Mouse (Mus musculus): ENCODE data around the gene Nprl2.

Nprl2 gene

GRCm38 (mm10) chr9:107541474-107542351 is at the start of gene Nprl2, which contains the start of gene Cyb561d2:
Nprl2 (plus strand) TSS chr9:107542226.
Cyb561d2 (minus strand) TSS chr9:107542193.
- DNase-seq (ENCODE audit: low spot score), result peak; percentile 90

GRCm38 (mm10) chr9:107493511-107493910 is 48.5 kb upstream of the Nprl2 start:
- no peak for DNase-seq (ENCODE audit: low spot score)

- DNase-seq (ENCODE audit: low spot score), result no peak
Measured at GRCm38 (mm10) chr9:107494238-107494637, 47.8 kb upstream of the Nprl2 start.

- no peak for DNase-seq (ENCODE audit: low spot score)
Measured at GRCm38 (mm10) chr9:107496359-107496758, 45.7 kb upstream of the Nprl2 start.

GRCm38 (mm10) chr9:107500708-107501286 is 41.2 kb upstream of the Nprl2 start:
- DNase-seq (ENCODE audit: low spot score), result no peak

GRCm38 (mm10) chr9:107502131-107502846 is 39.7 kb upstream of the Nprl2 start:
- no peak for DNase-seq (ENCODE audit: low spot score)

GRCm38 (mm10) chr9:107504662-107505537 is 37.1 kb upstream of the Nprl2 start:
- no peak for DNase-seq (ENCODE audit: low spot score)

- no peak for DNase-seq (ENCODE audit: low spot score)
Measured at GRCm38 (mm10) chr9:107508266-107508665, 33.8 kb upstream of the Nprl2 start.

- DNase-seq (ENCODE audit: low spot score), result no peak
Measured at GRCm38 (mm10) chr9:107510384-107511100, 31.5 kb upstream of the Nprl2 start.

GRCm38 (mm10) chr9:107511436-107511835 is 30.6 kb upstream of the Nprl2 start:
- DNase-seq (ENCODE audit: low spot score), result no peak

GRCm38 (mm10) chr9:107512326-107512725 is 29.7 kb upstream of the Nprl2 start:
- DNase-seq (ENCODE audit: low spot score), result no peak

GRCm38 (mm10) chr9:107514303-107514955 is 27.6 kb upstream of the Nprl2 start:
- peak; percentile 58 for DNase-seq (ENCODE audit: low spot score)

GRCm38 (mm10) chr9:107520331-107520730 is 21.7 kb upstream of the Nprl2 start:
- DNase-seq (ENCODE audit: low spot score), result no peak

- no peak for DNase-seq (ENCODE audit: low spot score)
Measured at GRCm38 (mm10) chr9:107521190-107521589, 20.8 kb upstream of the Nprl2 start.

GRCm38 (mm10) chr9:107521711-107522399 is 20.2 kb upstream of the Nprl2 start:
- peak; percentile 68 for DNase-seq (ENCODE audit: low spot score)

GRCm38 (mm10) chr9:107522400-107522711 is 19.7 kb upstream of the Nprl2 start:
- no peak for DNase-seq (ENCODE audit: low spot score)

GRCm38 (mm10) chr9:107526198-107527026 is 15.6 kb upstream of the Nprl2 start:
- peak; percentile 70 for DNase-seq (ENCODE audit: low spot score)

- DNase-seq (ENCODE audit: low spot score), result peak; percentile 96
Measured at GRCm38 (mm10) chr9:107533791-107534407, 8.1 kb upstream of the Nprl2 start, which contains the start of gene Tmem115. Tmem115 (plus strand) TSS chr9:107533945.
